Mouse (Mus musculus) myocyte (in vitro differentiated cells): ENCODE measurements at regions not wholly inside any gene's neighbourhood (a gene's known extent, or its start where the extent isn't known, plus 50 kb on each side); places are given as distances from the start of the nearest gene placed in this dataset.

ENCODE experiments used
- H3K27me3 ChIP-seq: one replicate; pipeline ENCODE4 v1.6.1; 2011; ENCODE audit not compliant: control insufficient read depth, insufficient read depth, insufficient read length
- H3K36me3 ChIP-seq: one replicate; pipeline ENCODE4 v1.6.1; 2011; ENCODE audit not compliant: control insufficient read depth, insufficient read depth
- H3K4me2 ChIP-seq: one replicate; pipeline ENCODE4 v1.6.1; 2011; ENCODE audit warnings: low read depth, control low read depth
- H3K4me3 ChIP-seq: one replicate; pipeline ENCODE4 v1.5.1; 2011; ENCODE audit warnings: mild to moderate bottlenecking, control low read depth, moderate library complexity
- H3K79me2 ChIP-seq: one replicate; pipeline ENCODE4 v1.6.1; 2011; ENCODE audit not compliant: control insufficient read depth, insufficient read depth
- H3ac ChIP-seq: one replicate; pipeline ENCODE4 v1.6.1; 2011; ENCODE audit not compliant: control insufficient read depth, insufficient read length
- CEBPB ChIP-seq: IDR thresholded peaks from 2 replicates; pipeline ENCODE4 v1.6.1; 2011; ENCODE audit warnings: mild to moderate bottlenecking, moderate library complexity; ENCODE audit not compliant: poor library complexity, insufficient read depth, severe bottlenecking
- E2F4 ChIP-seq: IDR thresholded peaks from one replicate; pipeline ENCODE4 v1.6.1; 2011; ENCODE audit warnings: mild to moderate bottlenecking, control low read depth, moderate library complexity; ENCODE audit not compliant: insufficient read depth
- MAX ChIP-seq: IDR thresholded peaks from one replicate; pipeline ENCODE4 v1.6.1; 2011; ENCODE audit warnings: low read depth, mild to moderate bottlenecking, control low read depth
- MYOD1 ChIP-seq, 3 experiments: IDR thresholded peaks; one replicate each; pipeline ENCODE4 v1.6.1; 2011; ENCODE audit warnings: control low read depth in 2 of 3, low read depth in 2 of 3, mild to moderate bottlenecking in 2 of 3, moderate library complexity in 1 of 3; ENCODE audit not compliant: insufficient read length in 2 of 3, control insufficient read depth in 1 of 3
- MYOG ChIP-seq, 3 experiments: IDR thresholded peaks; one replicate each; pipeline ENCODE4 v1.6.1; 2011; ENCODE audit warnings: control low read depth in 2 of 3, low read depth in 2 of 3, mild to moderate bottlenecking in 2 of 3; ENCODE audit not compliant: insufficient read length in 2 of 3, control insufficient read depth in 1 of 3, insufficient read depth in 1 of 3
- POLR2A ChIP-seq: IDR thresholded peaks from one replicate; pipeline ENCODE4 v1.6.1; 2011; ENCODE audit warnings: low read depth, mild to moderate bottlenecking, control low read depth, moderate library complexity; ENCODE audit not compliant: insufficient read length
- POLR2AphosphoS2 ChIP-seq: IDR thresholded peaks from one replicate; pipeline ENCODE4 v1.6.1; 2011; ENCODE audit warnings: low read depth, control low read depth; ENCODE audit not compliant: insufficient read length
- REST ChIP-seq: IDR thresholded peaks from one replicate; pipeline ENCODE4 v1.6.1; 2011; ENCODE audit warnings: mild to moderate bottlenecking, control low read depth, moderate library complexity; ENCODE audit not compliant: insufficient read depth, insufficient read length
- SRF ChIP-seq: IDR thresholded peaks from one replicate; pipeline ENCODE4 v1.6.1; 2011; ENCODE audit warnings: low read depth; ENCODE audit not compliant: control insufficient read depth, insufficient read length
- TCF12 ChIP-seq: IDR thresholded peaks from one replicate; pipeline ENCODE4 v1.6.1; 2011; ENCODE audit warnings: mild to moderate bottlenecking, control low read depth; ENCODE audit not compliant: poor library complexity, insufficient read depth, severe bottlenecking
- TCF3 ChIP-seq: IDR thresholded peaks from one replicate; pipeline ENCODE4 v1.6.1; 2011; ENCODE audit warnings: low read depth, control low read depth; ENCODE audit not compliant: insufficient read length
- USF1 ChIP-seq: IDR thresholded peaks from one replicate; pipeline ENCODE4 v1.6.1; 2011; ENCODE audit warnings: low read depth, mild to moderate bottlenecking, control low read depth, moderate library complexity

GRCm38 (mm10) chr16:51520762-51521161 lies 510.3 kb upstream of the Cblb start:
- TF ChIP-seq POLR2AphosphoS2 (no peak), SRF (no peak), USF1 (no peak), TCF3 (no peak), TCF12 (no peak), POLR2A (no peak), REST (no peak), MYOD1 (IDR thresholded peaks at IDR 0.05; ENCODE audit: control insufficient read depth in 1 of 3, insufficient read length in 2 of 3, low read depth in 2 of 3) (no peak), E2F4 (no peak)
- Histone ChIP-seq H3K36me3 (no peaks in the 10 kb centered on the region), H3K4me2 (no peak overlapping the region), H3K79me2 (no peaks in the 10 kb centered on the region), H3ac (no peak overlapping the region), H3K4me3 (no peak overlapping the region), H3K27me3 (no peaks in the 10 kb centered on the region)

- Histone ChIP-seq H3K4me2 (no peak overlapping the region), H3ac (no peak overlapping the region), H3K27me3 (no peaks in the 10 kb centered on the region), H3K79me2 (no peaks in the 10 kb centered on the region), H3K36me3 (no peaks in the 10 kb centered on the region), H3K4me3 (no peak overlapping the region)
- TF ChIP-seq POLR2AphosphoS2 (no peak), MYOG (IDR thresholded peaks at IDR 0.05; ENCODE audit: control insufficient read depth in 1 of 3, insufficient read depth in 1 of 3, insufficient read length in 2 of 3, low read depth in 2 of 3) (no peak), E2F4 (no peak), MAX (no peak), SRF (no peak), MYOD1 (IDR thresholded peaks at IDR 0.05; ENCODE audit: control insufficient read depth in 1 of 3, insufficient read length in 2 of 3, low read depth in 2 of 3) (no peak), POLR2A (no peak), REST (no peak), TCF3 (no peak)
Observed at GRCm38 (mm10) chr16:51521317-51522092, 509.5 kb upstream of the Cblb start.

GRCm38 (mm10) chr16:51524023-51524422 lies 507.0 kb upstream of the Cblb start:
- TF ChIP-seq POLR2AphosphoS2 (no peak), SRF (no peak), POLR2A (no peak)
- H3K4me3 ChIP-seq, result no peak overlapping the region
- H3K27me3 ChIP-seq, result no peaks in the 10 kb centered on the region
- H3ac ChIP-seq, result no peak overlapping the region
- H3K4me2 ChIP-seq, result no peak overlapping the region
- H3K36me3 ChIP-seq, result no peaks in the 10 kb centered on the region
- H3K79me2 ChIP-seq, result no peaks in the 10 kb centered on the region

DNA sequence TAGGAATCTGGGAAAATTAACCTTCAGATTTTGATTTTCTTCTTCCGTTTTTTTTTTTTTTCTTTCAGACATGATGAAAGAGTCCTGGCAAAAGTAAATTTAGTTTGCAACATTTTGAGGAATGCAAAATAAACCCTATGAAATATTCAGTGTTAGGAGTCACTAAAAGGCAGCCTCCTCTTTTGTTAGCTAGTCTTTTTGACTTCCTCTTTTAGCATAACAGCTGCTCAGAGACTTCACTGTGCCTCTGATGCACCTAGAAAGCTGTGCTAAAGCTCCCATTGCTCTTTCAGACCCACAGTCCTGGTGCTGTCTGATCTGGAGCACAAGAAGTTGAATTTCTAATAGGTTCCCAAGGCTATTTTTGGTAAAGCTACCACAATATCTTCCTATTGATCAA lies 498.5 kb upstream of the Cblb start:
- H3K4me3 ChIP-seq, result no peak overlapping the region
- no peak overlapping the region for H3K4me2 ChIP-seq
- no peak overlapping the region for H3ac ChIP-seq
- TF ChIP-seq CEBPB (no peak), REST (no peak), MAX (no peak), TCF3 (no peak), SRF (no peak), E2F4 (no peak), POLR2AphosphoS2 (no peak), POLR2A (no peak), MYOD1 (IDR thresholded peaks at IDR 0.05; ENCODE audit: control insufficient read depth in 1 of 3, insufficient read length in 2 of 3, low read depth in 2 of 3) (no peak)
- H3K36me3 ChIP-seq, result no peaks in the 10 kb centered on the region
- no peaks in the 10 kb centered on the region for H3K27me3 ChIP-seq
- H3K79me2 ChIP-seq, result no peaks in the 10 kb centered on the region

GRCm38 (mm10) chr16:51543769-51544168 lies 487.3 kb upstream of the Cblb start:
- H3K36me3 ChIP-seq, result no peaks in the 10 kb centered on the region
- H3K79me2 ChIP-seq, result no peaks in the 10 kb centered on the region
- no peak overlapping the region for H3K4me2 ChIP-seq
- TF ChIP-seq POLR2AphosphoS2 (no peak), TCF12 (no peak), USF1 (no peak), POLR2A (no peak), TCF3 (no peak), SRF (no peak), MYOD1 (IDR thresholded peaks at IDR 0.05; ENCODE audit: control insufficient read depth in 1 of 3, insufficient read length in 2 of 3, low read depth in 2 of 3) (no peak)
- H3K27me3 ChIP-seq, result no peaks in the 10 kb centered on the region
- no peak overlapping the region for H3K4me3 ChIP-seq
- no peak overlapping the region for H3ac ChIP-seq
